Mouse (Mus musculus): ENCODE measurements at regions not wholly inside any gene's neighbourhood (a gene's known extent, or its start where the extent isn't known, plus 50 kb on each side); places are given as distances from the start of the nearest gene placed in this dataset.

GRCm38 (mm10) chr13:102566846-102567572 lies 126.3 kb upstream of the Cd180 start:
- TF ChIP-seq CTCF (IDR thresholded peaks at IDR 0.05; ENCODE audit: low read depth): no peak
- TF ChIP-seq EP300 (IDR thresholded peaks at IDR 0.05; ENCODE audit: low read depth): no peak

All from liver, postnatal 0 days (tissue).